Mouse (Mus musculus): ENCODE data around the gene Usp6nl. TPM values are rescaled to one million over a fixed set of nuclear protein-coding genes. Genes with fewer than 3 reads are reported as not detected.

The Usp6nl gene
- polyA plus RNA-seq, 1 experiment from 2014 or later = 8.5 TPM

- no peaks in the 10 kb centered on the region for H3K36me3 ChIP-seq (ENCODE audit: control insufficient read depth, insufficient read depth, low read length)
- H3K4me1 ChIP-seq (ENCODE audit: control insufficient read depth, insufficient read depth, low read length) = no peaks in the 10 kb centered on the region
- DNase-seq (ENCODE audit: low spot score) (peak; percentile 93), ATAC-seq (ENCODE audit: low read depth) (peak; percentile 88)
- no peaks in the 10 kb centered on the region for H3K27me3 ChIP-seq (replicated peaks; ENCODE audit: control insufficient read depth, insufficient read depth, low read length)
- 37% methylated on average over 10 of the region's 10 CpGs for WGBS
- H3K4me2 ChIP-seq (ENCODE audit: low read depth, low read length) = 0 out of 2 replicates have a peak overlapping the region, but pooled peaks have one; percentile 21
- no peak overlapping the region for H3K9ac ChIP-seq (ENCODE audit: low read depth, low read length)
- peak overlapping the region; percentile 69 for H3K27ac ChIP-seq (replicated peaks; ENCODE audit: low read depth, low read length)
- H3K9me3 ChIP-seq (ENCODE audit: control insufficient read depth, low read length) = 0 out of 2 replicates have a peak, but pooled peaks cover 4% of the 10 kb centered on the region
- H3K4me3 ChIP-seq (ENCODE audit: low read depth, low read length) = no peak overlapping the region
Measured at GRCm38 (mm10) chr2:6463772-6464661, 141.6 kb downstream of the Usp6nl start.

GRCm38 (mm10) chr2:6466396-6466795 lies 143.9 kb downstream of the Usp6nl start:
- 0 out of 2 replicates have a peak, but pooled peaks cover 4% of the 10 kb centered on the region for H3K9me3 ChIP-seq (ENCODE audit: control insufficient read depth, low read length)
- H3K4me1 ChIP-seq (ENCODE audit: control insufficient read depth, insufficient read depth, low read length) = no peaks in the 10 kb centered on the region
- WGBS = 45% methylated on average over 6 of the region's 6 CpGs
- H3K4me2 ChIP-seq (ENCODE audit: low read depth, low read length) = no peak overlapping the region
- H3K4me3 ChIP-seq (ENCODE audit: low read depth, low read length) = no peak overlapping the region
- H3K9ac ChIP-seq (ENCODE audit: low read depth, low read length) = no peak overlapping the region
- no peaks in the 10 kb centered on the region for H3K36me3 ChIP-seq (ENCODE audit: control insufficient read depth, insufficient read depth, low read length)
- no peaks in the 10 kb centered on the region for H3K27me3 ChIP-seq (replicated peaks; ENCODE audit: control insufficient read depth, insufficient read depth, low read length)
- ATAC-seq (ENCODE audit: low read depth) = no peak
- DNase-seq (ENCODE audit: low spot score) = peak; percentile 68
- no peak overlapping the region; the same call in 1 of the 2 replicates for H3K27ac ChIP-seq (replicated peaks; ENCODE audit: low read depth, low read length)

- Histone ChIP-seq H3K36me3 (ENCODE audit: control insufficient read depth, insufficient read depth, low read length) (no peaks in the 10 kb centered on the region), H3K9me3 (ENCODE audit: control insufficient read depth, low read length) (0 out of 2 replicates have a peak, but pooled peaks cover under 1% of the 10 kb centered on the region), H3K4me2 (ENCODE audit: low read depth, low read length) (no peak overlapping the region), H3K4me3 (ENCODE audit: low read depth, low read length) (no peak overlapping the region), H3K9ac (ENCODE audit: low read depth, low read length) (no peak overlapping the region), H3K27ac (replicated peaks; ENCODE audit: low read depth, low read length) (no peak overlapping the region), H3K27me3 (replicated peaks; ENCODE audit: control insufficient read depth, insufficient read depth, low read length) (no peaks in the 10 kb centered on the region), H3K4me1 (ENCODE audit: control insufficient read depth, insufficient read depth, low read length) (no peaks in the 10 kb centered on the region)
- ATAC-seq (ENCODE audit: low read depth) (no peak), DNase-seq (ENCODE audit: low spot score) (no peak)
- 94% methylated on average over 3 of the region's 3 CpGs for WGBS
Measured at GRCm38 (mm10) chr2:6467318-6467717, 144.9 kb downstream of the Usp6nl start.

- no peak for ATAC-seq (ENCODE audit: low read depth)
- 33% methylated on average over 9 of the region's 9 CpGs for WGBS
- H3K4me2 ChIP-seq (ENCODE audit: low read depth, low read length) = no peak overlapping the region
Measured at GRCm38 (mm10) chr2:6469164-6469563, 146.7 kb downstream of the Usp6nl start.

GRCm38 (mm10) chr2:6471110-6471611 lies 148.7 kb downstream of the Usp6nl start:
- WGBS = 50% methylated on average over 4 of the region's 4 CpGs
- DNase-seq (ENCODE audit: low spot score) (no peak), ATAC-seq (ENCODE audit: low read depth) (peak; percentile 56)
- no peaks in the 10 kb centered on the region for H3K4me1 ChIP-seq (ENCODE audit: control insufficient read depth, insufficient read depth, low read length)
- no peak overlapping the region for H3K4me2 ChIP-seq (ENCODE audit: low read depth, low read length)
- no peak overlapping the region for H3K4me3 ChIP-seq (ENCODE audit: low read depth, low read length)
- no peak overlapping the region for H3K9ac ChIP-seq (ENCODE audit: low read depth, low read length)
- H3K36me3 ChIP-seq (ENCODE audit: control insufficient read depth, insufficient read depth, low read length) = no peaks in the 10 kb centered on the region
- H3K9me3 ChIP-seq (ENCODE audit: control insufficient read depth, low read length) = 0 out of 2 replicates have a peak, but pooled peaks cover 10% of the 10 kb centered on the region
- no peaks in the 10 kb centered on the region for H3K27me3 ChIP-seq (replicated peaks; ENCODE audit: control insufficient read depth, insufficient read depth, low read length)
- no peak overlapping the region for H3K27ac ChIP-seq (replicated peaks; ENCODE audit: low read depth, low read length)

More at GRCm38 (mm10) chr2:6469164-6469563, 146.7 kb downstream of the Usp6nl start:
- Histone ChIP-seq H3K27me3 (replicated peaks; ENCODE audit: control insufficient read depth, insufficient read depth, low read length) (no peaks in the 10 kb centered on the region), H3K27ac (replicated peaks; ENCODE audit: low read depth, low read length) (no peak overlapping the region), H3K9me3 (ENCODE audit: control insufficient read depth, low read length) (no peaks in the 10 kb centered on the region), H3K36me3 (ENCODE audit: control insufficient read depth, insufficient read depth, low read length) (no peaks in the 10 kb centered on the region), H3K4me3 (ENCODE audit: low read depth, low read length) (no peak overlapping the region), H3K9ac (ENCODE audit: low read depth, low read length) (no peak overlapping the region), H3K4me1 (ENCODE audit: control insufficient read depth, insufficient read depth, low read length) (no peaks in the 10 kb centered on the region)
- peak; percentile 87 for DNase-seq (ENCODE audit: low spot score)

- DNase-seq (ENCODE audit: low spot score) = no peak
- Histone ChIP-seq H3K9me3 (ENCODE audit: control insufficient read depth, low read length) (0 out of 2 replicates have a peak, but pooled peaks cover 10% of the 10 kb centered on the region), H3K4me1 (ENCODE audit: control insufficient read depth, insufficient read depth, low read length) (peaks cover 7% of the 10 kb centered on the region), H3K4me3 (ENCODE audit: low read depth, low read length) (no peak overlapping the region), H3K27ac (replicated peaks; ENCODE audit: low read depth, low read length) (no peak overlapping the region), H3K36me3 (ENCODE audit: control insufficient read depth, insufficient read depth, low read length) (no peaks in the 10 kb centered on the region), H3K9ac (ENCODE audit: low read depth, low read length) (no peak overlapping the region), H3K27me3 (replicated peaks; ENCODE audit: control insufficient read depth, insufficient read depth, low read length) (no peaks in the 10 kb centered on the region), H3K4me2 (ENCODE audit: low read depth, low read length) (no peak overlapping the region)
- no peak for ATAC-seq (ENCODE audit: low read depth)
- 68% methylated on average over 5 of the region's 5 CpGs for WGBS
Measured at GRCm38 (mm10) chr2:6473829-6474228, 151.4 kb downstream of the Usp6nl start.

- 0 out of 2 replicates have a peak, but pooled peaks cover 10% of the 10 kb centered on the region for H3K9me3 ChIP-seq (ENCODE audit: control insufficient read depth, low read length)
- no peaks in the 10 kb centered on the region for H3K27me3 ChIP-seq (replicated peaks; ENCODE audit: control insufficient read depth, insufficient read depth, low read length)
- no peak overlapping the region for H3K9ac ChIP-seq (ENCODE audit: low read depth, low read length)
- no peak for DNase-seq (ENCODE audit: low spot score)
- peaks cover 16% of the 10 kb centered on the region for H3K4me1 ChIP-seq (ENCODE audit: control insufficient read depth, insufficient read depth, low read length)
- H3K27ac ChIP-seq (replicated peaks; ENCODE audit: low read depth, low read length) = peak overlapping the region; percentile 61; the same call in 1 of the 2 replicates
- ATAC-seq (ENCODE audit: low read depth) = no peak
- H3K4me2 ChIP-seq (ENCODE audit: low read depth, low read length) = no peak overlapping the region
- 92% methylated on average over 4 of the region's 4 CpGs for whole genome bisulfite sequencing
- H3K36me3 ChIP-seq (ENCODE audit: control insufficient read depth, insufficient read depth, low read length) = no peaks in the 10 kb centered on the region
- no peak overlapping the region for H3K4me3 ChIP-seq (ENCODE audit: low read depth, low read length)
Measured at GRCm38 (mm10) chr2:6477884-6478283, 155.4 kb downstream of the Usp6nl start.

- peak; percentile 56 for DNase-seq (ENCODE audit: low spot score)
- Histone ChIP-seq H3K9ac (ENCODE audit: low read depth, low read length) (no peak overlapping the region), H3K4me2 (ENCODE audit: low read depth, low read length) (no peak overlapping the region), H3K4me3 (ENCODE audit: low read depth, low read length) (no peak overlapping the region), H3K27me3 (replicated peaks; ENCODE audit: control insufficient read depth, insufficient read depth, low read length) (no peaks in the 10 kb centered on the region), H3K27ac (replicated peaks; ENCODE audit: low read depth, low read length) (peak overlapping the region; percentile 61), H3K36me3 (ENCODE audit: control insufficient read depth, insufficient read depth, low read length) (no peaks in the 10 kb centered on the region), H3K4me1 (ENCODE audit: control insufficient read depth, insufficient read depth, low read length) (peaks cover 22% of the 10 kb centered on the region), H3K9me3 (ENCODE audit: control insufficient read depth, low read length) (0 out of 2 replicates have a peak, but pooled peaks cover 10% of the 10 kb centered on the region)
- no peak for ATAC-seq (ENCODE audit: low read depth)
- 50% methylated on average over 16 of the region's 16 CpGs for WGBS
Measured at GRCm38 (mm10) chr2:6478361-6478965, 156.0 kb downstream of the Usp6nl start.
